Mouse (Mus musculus) cerebellum, adult 11 months (tissue): ENCODE data around the gene Pycr2.

Source experiments
- DNase-seq: peaks from one replicate; pipeline ENCODE4 v3.0.0; 2022

Pycr2 gene

GRCm38 (mm10) chr1:180942166-180943031 lies 38.3 kb downstream of the Pycr2 start, which contains the start of gene Tmem63a:
TSS of gene Tmem63a (plus strand) at chr1:180942344.
- no peak for DNase-seq

- no peak for DNase-seq
Measured at GRCm38 (mm10) chr1:180943032-180943644, 39.0 kb downstream of the Pycr2 start.

- no peak for DNase-seq
Measured at GRCm38 (mm10) chr1:180943896-180944295, 39.8 kb downstream of the Pycr2 start.

- no peak for DNase-seq
Measured at GRCm38 (mm10) chr1:180944553-180944952, 40.5 kb downstream of the Pycr2 start.

- no peak for DNase-seq
Measured at GRCm38 (mm10) chr1:180945001-180945980, 41.2 kb downstream of the Pycr2 start.

GRCm38 (mm10) chr1:180946448-180946847 lies 42.4 kb downstream of the Pycr2 start:
- no peak for DNase-seq

- DNase-seq: no peak
Measured at GRCm38 (mm10) chr1:180952085-180952746, 48.1 kb downstream of the Pycr2 start.

GRCm38 (mm10) chr1:180952808-180953207 lies 48.7 kb downstream of the Pycr2 start:
- no peak for DNase-seq

- DNase-seq: no peak
Measured at GRCm38 (mm10) chr1:180956401-180956800, 52.3 kb downstream of the Pycr2 start.

- no peak for DNase-seq
Measured at GRCm38 (mm10) chr1:180956973-180957381, 52.9 kb downstream of the Pycr2 start.
